Mouse (Mus musculus): Measurements from ENCODE around the gene Ldb2. TPM values are rescaled to one million over a fixed set of nuclear protein-coding genes. Genes with fewer than 3 reads are reported as not detected.

The Ldb2 gene
- polyA plus RNA-seq, 1 experiment from 2014 or later: 15.9 TPM

GRCm38 (mm10) chr5:44710132-44710871 is 89.2 kb downstream of the Ldb2 start:
- Histone ChIP-seq H3K4me2 (no peak overlapping the region), H3K27ac (no peak overlapping the region), H3K9ac (no peak overlapping the region), H3K27me3 (no peaks in the 10 kb centered on the region), H3K4me3 (replicated peaks) (no peak overlapping the region), H3K36me3 (replicated peaks) (no peaks in the 10 kb centered on the region), H3K9me3 (no peaks in the 10 kb centered on the region), H3K4me1 (peaks cover 33% of the 10 kb centered on the region)
- WGBS: 50% methylated on average over 4 of the region's 4 CpGs
- no peak for ATAC-seq (ENCODE audit: low FRiP score)

- Histone ChIP-seq H3K36me3 (replicated peaks) (no peaks in the 10 kb centered on the region), H3K4me3 (replicated peaks) (no peak overlapping the region), H3K27ac (no peak overlapping the region), H3K4me2 (no peak overlapping the region), H3K9me3 (no peaks in the 10 kb centered on the region), H3K4me1 (peaks cover 28% of the 10 kb centered on the region), H3K27me3 (no peaks in the 10 kb centered on the region), H3K9ac (no peak overlapping the region)
- ATAC-seq (ENCODE audit: low FRiP score): no peak
- WGBS: 90% methylated on average over 2 of the region's 2 CpGs
These were observed 90.2 kb downstream of the Ldb2 start for GRCm38 (mm10) chr5:44709276-44709675.

GRCm38 (mm10) chr5:44707946-44708345 is 91.5 kb downstream of the Ldb2 start:
- Histone ChIP-seq H3K4me1 (peaks cover 17% of the 10 kb centered on the region), H3K27me3 (no peaks in the 10 kb centered on the region), H3K36me3 (replicated peaks) (no peaks in the 10 kb centered on the region), H3K9ac (no peak overlapping the region), H3K9me3 (no peaks in the 10 kb centered on the region), H3K4me3 (replicated peaks) (no peak overlapping the region), H3K4me2 (no peak overlapping the region), H3K27ac (no peak overlapping the region)
- WGBS: 61% methylated on average over 3 of the region's 3 CpGs
- ATAC-seq (ENCODE audit: low FRiP score): no peak

- Histone ChIP-seq H3K4me1 (peaks cover 17% of the 10 kb centered on the region), H3K27me3 (no peaks in the 10 kb centered on the region), H3K4me3 (replicated peaks) (no peak overlapping the region), H3K9me3 (no peaks in the 10 kb centered on the region), H3K27ac (peak overlapping the region; percentile 3; the same call in 1 of the 2 replicates), H3K4me2 (no peak overlapping the region), H3K9ac (no peak overlapping the region), H3K36me3 (replicated peaks) (no peaks in the 10 kb centered on the region)
- ATAC-seq (ENCODE audit: low FRiP score): 0 out of 2 replicates have a peak, but pooled peaks have one; percentile 41
- 49% methylated on average over 6 of the region's 6 CpGs for WGBS
These were observed 92.3 kb downstream of the Ldb2 start for GRCm38 (mm10) chr5:44706997-44707698.

- WGBS: 26% methylated on average over 3 of the region's 3 CpGs
- Histone ChIP-seq H3K36me3 (replicated peaks) (no peaks in the 10 kb centered on the region), H3K27ac (peak overlapping the region; percentile 71), H3K4me1 (peaks cover 37% of the 10 kb centered on the region), H3K9me3 (no peaks in the 10 kb centered on the region), H3K4me3 (replicated peaks) (no peak overlapping the region), H3K9ac (no peak overlapping the region), H3K27me3 (no peaks in the 10 kb centered on the region), H3K4me2 (no peak overlapping the region)
- peak; percentile 84 for ATAC-seq (ENCODE audit: low FRiP score)
These were observed 101.5 kb downstream of the Ldb2 start for GRCm38 (mm10) chr5:44697993-44698392.

GRCm38 (mm10) chr5:44696548-44696947 is 102.9 kb downstream of the Ldb2 start:
- Histone ChIP-seq H3K9ac (no peak overlapping the region), H3K4me3 (replicated peaks) (no peak overlapping the region), H3K36me3 (replicated peaks) (no peaks in the 10 kb centered on the region), H3K4me2 (peak overlapping the region; percentile 24; the same call in 1 of the 2 replicates), H3K27ac (peak overlapping the region; percentile 58), H3K4me1 (peaks cover 37% of the 10 kb centered on the region), H3K27me3 (no peaks in the 10 kb centered on the region), H3K9me3 (no peaks in the 10 kb centered on the region)
- 54% methylated on average over 7 of the region's 7 CpGs for WGBS
- ATAC-seq (ENCODE audit: low FRiP score): peak; percentile 74

GRCm38 (mm10) chr5:44693674-44694073 is 105.8 kb downstream of the Ldb2 start:
- Histone ChIP-seq H3K9me3 (no peaks in the 10 kb centered on the region), H3K36me3 (replicated peaks) (no peaks in the 10 kb centered on the region), H3K9ac (no peak overlapping the region), H3K4me2 (no peak overlapping the region), H3K4me1 (peaks cover 46% of the 10 kb centered on the region), H3K27me3 (no peaks in the 10 kb centered on the region), H3K27ac (0 out of 2 replicates have a peak overlapping the region, but pooled peaks have one; percentile 1), H3K4me3 (replicated peaks) (no peak overlapping the region)
- 35% methylated on average over 5 of the region's 5 CpGs for WGBS
- ATAC-seq (ENCODE audit: low FRiP score): no peak

- no peak overlapping the region for H3K4me2 ChIP-seq
- no peak overlapping the region for H3K9ac ChIP-seq
- no peak overlapping the region for H3K27ac ChIP-seq
- H3K9me3 ChIP-seq: no peaks in the 10 kb centered on the region
- H3K36me3 ChIP-seq (replicated peaks): no peaks in the 10 kb centered on the region
- H3K27me3 ChIP-seq: no peaks in the 10 kb centered on the region
- ATAC-seq (ENCODE audit: low FRiP score): no peak
- H3K4me3 ChIP-seq (replicated peaks): no peak overlapping the region
- WGBS: 78% methylated on average over 6 of the region's 6 CpGs
- H3K4me1 ChIP-seq: peaks cover 14% of the 10 kb centered on the region
These were observed 113.1 kb downstream of the Ldb2 start for GRCm38 (mm10) chr5:44686344-44686743.

GRCm38 (mm10) chr5:44681054-44681638 is 118.3 kb downstream of the Ldb2 start:
- 75% methylated on average over 3 of the region's 3 CpGs for WGBS
- H3K4me2 ChIP-seq: no peak overlapping the region
- no peak for ATAC-seq (ENCODE audit: low FRiP score)

GRCm38 (mm10) chr5:44677814-44678213 is 121.7 kb downstream of the Ldb2 start:
- whole genome bisulfite sequencing: 85% methylated on average over 5 of the region's 5 CpGs
- no peak for ATAC-seq (ENCODE audit: low FRiP score)
- no peak overlapping the region for H3K9ac ChIP-seq
- H3K4me3 ChIP-seq (replicated peaks): no peak overlapping the region
- H3K36me3 ChIP-seq (replicated peaks): no peaks in the 10 kb centered on the region
- no peak overlapping the region for H3K4me2 ChIP-seq
- no peaks in the 10 kb centered on the region for H3K9me3 ChIP-seq
- no peak overlapping the region for H3K27ac ChIP-seq
- no peaks in the 10 kb centered on the region for H3K27me3 ChIP-seq
- H3K4me1 ChIP-seq: peaks cover 18% of the 10 kb centered on the region

More at GRCm38 (mm10) chr5:44681054-44681638, 118.3 kb downstream of the Ldb2 start:
- Histone ChIP-seq H3K9me3 (no peaks in the 10 kb centered on the region), H3K4me1 (peaks cover 9% of the 10 kb centered on the region; the same call in 1 of the 2 replicates), H3K27ac (no peak overlapping the region), H3K36me3 (replicated peaks) (no peaks in the 10 kb centered on the region), H3K27me3 (no peaks in the 10 kb centered on the region), H3K4me3 (replicated peaks) (no peak overlapping the region), H3K9ac (no peak overlapping the region)

- WGBS: 48% methylated on average over 5 of the region's 5 CpGs
These were observed 123.2 kb downstream of the Ldb2 start for GRCm38 (mm10) chr5:44676145-44676754.

GRCm38 (mm10) chr5:44670336-44670735 is 129.1 kb downstream of the Ldb2 start:
- WGBS: 59% methylated on average over 2 of the region's 2 CpGs
- H3K9me3 ChIP-seq: no peaks in the 10 kb centered on the region
- peaks cover 4% of the 10 kb centered on the region; the same call in 1 of the 2 replicates for H3K4me1 ChIP-seq
- no peak overlapping the region for H3K4me3 ChIP-seq (replicated peaks)
- H3K27ac ChIP-seq: no peak overlapping the region
- no peak for ATAC-seq (ENCODE audit: low FRiP score)
- H3K4me2 ChIP-seq: no peak overlapping the region
- no peaks in the 10 kb centered on the region for H3K27me3 ChIP-seq
- no peaks in the 10 kb centered on the region for H3K36me3 ChIP-seq (replicated peaks)
- H3K9ac ChIP-seq: no peak overlapping the region

More at GRCm38 (mm10) chr5:44676145-44676754, 123.2 kb downstream of the Ldb2 start:
- H3K9me3 ChIP-seq: no peaks in the 10 kb centered on the region
- H3K4me2 ChIP-seq: no peak overlapping the region
- H3K4me3 ChIP-seq (replicated peaks): no peak overlapping the region
- H3K4me1 ChIP-seq: peaks cover 18% of the 10 kb centered on the region
- H3K9ac ChIP-seq: no peak overlapping the region
- H3K27ac ChIP-seq: peak overlapping the region; percentile 53
- ATAC-seq (ENCODE audit: low FRiP score): peak; percentile 77; the same call in 1 of the 2 replicates
- H3K36me3 ChIP-seq (replicated peaks): no peaks in the 10 kb centered on the region
- H3K27me3 ChIP-seq: no peaks in the 10 kb centered on the region
